Mouse (Mus musculus) heart, postnatal 0 days (tissue): ENCODE measurements around the gene Tmem213.

ENCODE experiments used
- CTCF ChIP-seq: IDR thresholded peaks from 2 replicates; pipeline ENCODE4 v1.5.1; 2016; ENCODE audit warnings: antibody characterized with exemption, control low read depth, low read depth
- EP300 ChIP-seq: IDR thresholded peaks from 2 replicates; pipeline ENCODE4 v1.6.1; 2016; ENCODE audit warnings: antibody characterized with exemption, low read depth

GRCm38 (mm10) chr6:38071256-38071655, 37.8 kb upstream of the Tmem213 start:
- TF ChIP-seq CTCF, result no peak
- no peak for TF ChIP-seq EP300
